Mouse (Mus musculus): ENCODE data around the gene Prdx5. TPM values are rescaled to one million over a fixed set of nuclear protein-coding genes. Genes with fewer than 3 reads are reported as not detected.

Prdx5 gene
- polyA plus RNA-seq, 1 experiment, result 276 TPM

GRCm38 (mm10) chr19:6926559-6927255 lies 16.8 kb upstream of the Prdx5 start:
- TF ChIP-seq MYOD1 (IDR thresholded peaks at IDR 0.05; ENCODE audit: control insufficient read depth in 1 of 3, insufficient read length in 2 of 3, low read depth in 2 of 3), result no peak
- no peak for TF ChIP-seq POLR2A (IDR thresholded peaks at IDR 0.05; ENCODE audit: insufficient read length, low read depth)
- TF ChIP-seq USF1 (IDR thresholded peaks at IDR 0.05; ENCODE audit: low read depth), result no peak
- TF ChIP-seq POLR2AphosphoS2 (IDR thresholded peaks at IDR 0.05; ENCODE audit: insufficient read length, low read depth), result no peak
- no peak for TF ChIP-seq TCF3 (IDR thresholded peaks at IDR 0.05; ENCODE audit: insufficient read length, low read depth)
- H3K4me3 ChIP-seq, result no peak overlapping the region
- H3ac ChIP-seq (ENCODE audit: control insufficient read depth, insufficient read length), result no peak overlapping the region
- H3K36me3 ChIP-seq (ENCODE audit: control insufficient read depth, insufficient read depth), result no peaks in the 10 kb centered on the region
- no peak overlapping the region for H3K4me2 ChIP-seq (ENCODE audit: low read depth)
- no peaks in the 10 kb centered on the region for H3K27me3 ChIP-seq (ENCODE audit: control insufficient read depth, insufficient read depth, insufficient read length)
- H3K79me2 ChIP-seq (ENCODE audit: control insufficient read depth, insufficient read depth), result no peaks in the 10 kb centered on the region

GRCm38 (mm10) chr19:6925611-6926329 lies 15.9 kb upstream of the Prdx5 start:
- H3ac ChIP-seq (ENCODE audit: control insufficient read depth, insufficient read length), result no peak overlapping the region

GRCm38 (mm10) chr19:6925307-6925573 lies 15.3 kb upstream of the Prdx5 start, which contains the start of gene Catsperz:
Gene Catsperz (minus strand): TSS chr19:6925380.
- no peaks in the 10 kb centered on the region for H3K36me3 ChIP-seq (ENCODE audit: control insufficient read depth, insufficient read depth)
- no peak within 1 kb of the TSS for H3ac ChIP-seq (ENCODE audit: control insufficient read depth, insufficient read length)
- H3K79me2 ChIP-seq (ENCODE audit: control insufficient read depth, insufficient read depth), result peaks cover 6% of the 10 kb centered on the region
- H3K4me3 ChIP-seq, result no peak within 1 kb of the TSS
- H3K27me3 ChIP-seq (ENCODE audit: control insufficient read depth, insufficient read depth, insufficient read length), result no peaks in the 10 kb centered on the region
- H3K4me2 ChIP-seq (ENCODE audit: low read depth), result peak within 1 kb of the TSS; percentile 63
- TF ChIP-seq MYOG (IDR thresholded peaks at IDR 0.05; ENCODE audit: control insufficient read depth in 1 of 3, insufficient read depth in 1 of 3, insufficient read length in 2 of 3, low read depth in 2 of 3), result no peak
- no peak for TF ChIP-seq USF1 (IDR thresholded peaks at IDR 0.05; ENCODE audit: low read depth)
- TF ChIP-seq POLR2AphosphoS2 (IDR thresholded peaks at IDR 0.05; ENCODE audit: insufficient read length, low read depth), result no peak
- no peak for TF ChIP-seq TCF3 (IDR thresholded peaks at IDR 0.05; ENCODE audit: insufficient read length, low read depth)
- TF ChIP-seq E2F4 (IDR thresholded peaks at IDR 0.05; ENCODE audit: insufficient read depth), result no peak
- TF ChIP-seq TCF12 (IDR thresholded peaks at IDR 0.05; ENCODE audit: insufficient read depth, poor library complexity, severe bottlenecking), result no peak
- no peak for TF ChIP-seq MAX (IDR thresholded peaks at IDR 0.05; ENCODE audit: low read depth)
- TF ChIP-seq CEBPB (IDR thresholded peaks at IDR 0.05; ENCODE audit: insufficient read depth, poor library complexity, severe bottlenecking), result no peak
- no peak for TF ChIP-seq MYOD1 (IDR thresholded peaks at IDR 0.05; ENCODE audit: control insufficient read depth in 1 of 3, insufficient read length in 2 of 3, low read depth in 2 of 3)
- TF ChIP-seq SRF (IDR thresholded peaks at IDR 0.05; ENCODE audit: control insufficient read depth, insufficient read length, low read depth), result no peak
- no peak for TF ChIP-seq POLR2A (IDR thresholded peaks at IDR 0.05; ENCODE audit: insufficient read length, low read depth)
- TF ChIP-seq REST (IDR thresholded peaks at IDR 0.05; ENCODE audit: insufficient read depth, insufficient read length), result no peak

More at GRCm38 (mm10) chr19:6925611-6926329, 15.9 kb upstream of the Prdx5 start:
- no peaks in the 10 kb centered on the region for H3K27me3 ChIP-seq (ENCODE audit: control insufficient read depth, insufficient read depth, insufficient read length)
- no peak overlapping the region for H3K4me2 ChIP-seq (ENCODE audit: low read depth)
- peaks cover 1% of the 10 kb centered on the region for H3K79me2 ChIP-seq (ENCODE audit: control insufficient read depth, insufficient read depth)
- no peak overlapping the region for H3K4me3 ChIP-seq
- TF ChIP-seq MYOG (IDR thresholded peaks at IDR 0.05; ENCODE audit: control insufficient read depth in 1 of 3, insufficient read depth in 1 of 3, insufficient read length in 2 of 3, low read depth in 2 of 3) (no peak), REST (IDR thresholded peaks at IDR 0.05; ENCODE audit: insufficient read depth, insufficient read length) (no peak), MYOD1 (IDR thresholded peaks at IDR 0.05; ENCODE audit: control insufficient read depth in 1 of 3, insufficient read length in 2 of 3, low read depth in 2 of 3) (no peak), SRF (IDR thresholded peaks at IDR 0.05; ENCODE audit: control insufficient read depth, insufficient read length, low read depth) (no peak)
- H3K36me3 ChIP-seq (ENCODE audit: control insufficient read depth, insufficient read depth), result no peaks in the 10 kb centered on the region

GRCm38 (mm10) chr19:6924461-6925306 lies 14.8 kb upstream of the Prdx5 start:
- Histone ChIP-seq H3K4me3 (no peak overlapping the region), H3K4me2 (ENCODE audit: low read depth) (peak overlapping the region; percentile 63), H3K27me3 (ENCODE audit: control insufficient read depth, insufficient read depth, insufficient read length) (no peaks in the 10 kb centered on the region), H3K36me3 (ENCODE audit: control insufficient read depth, insufficient read depth) (no peaks in the 10 kb centered on the region), H3ac (ENCODE audit: control insufficient read depth, insufficient read length) (no peak overlapping the region), H3K79me2 (ENCODE audit: control insufficient read depth, insufficient read depth) (peaks cover 12% of the 10 kb centered on the region)
- TF ChIP-seq POLR2AphosphoS2 (IDR thresholded peaks at IDR 0.05; ENCODE audit: insufficient read length, low read depth), result no peak

All from myocyte (in vitro differentiated cells).